Mouse (Mus musculus): ENCODE measurements around the gene Rab26. TPM values are rescaled to one million over a fixed set of nuclear protein-coding genes. Genes with fewer than 3 reads are reported as not detected.

Gene Rab26
- polyA plus RNA-seq, 1 experiment from 2014 or later: 0.40 TPM

GRCm38 (mm10) chr17:24480201-24480826 lies 53.7 kb downstream of the Rab26 start:
- POLR2A ChIA-PET: no interaction called here
- no peaks in the 10 kb centered on the region for H3K27me3 ChIP-seq
- CTCF ChIA-PET: interaction anchor here (1.0 to 2.5 kb wide), 6 partner anchors 9 to 33 kb away, joined by 3 to 11 read pairs (median 8); no protein-coding TSS in a partner anchor
- no peak for DNase-seq (ENCODE audit: low read depth, low spot score)
- TF ChIP-seq CTCF (IDR thresholded peaks at IDR 0.05): no peak
- in situ Hi-C loops (cut with MboI; ENCODE audit: low pct_unique_long_range_greater_than_20kb): loop anchor here (5.0 kb wide), 1 partner anchor 47 kb away; the partner anchor contains the start of gene Traf7
- no peak for ATAC-seq

- no peak for TF ChIP-seq CTCF (IDR thresholded peaks at IDR 0.05)
- ChIA-PET CTCF (interaction anchor here (0.6 to 2.5 kb wide), 20 partner anchors 8 to 154 kb away, joined by 3 to 11 read pairs (median 4); no protein-coding TSS in a partner anchor), POLR2A (interaction anchor here (0.9 to 1.7 kb wide), 3 partner anchors 24 to 59 kb away, joined by 3 to 4 read pairs (median 3); partner anchors contain the start of gene Traf7)
- in situ Hi-C loops (cut with MboI; ENCODE audit: low pct_unique_long_range_greater_than_20kb): no loop called here
- ATAC-seq: no peak
- DNase-seq (ENCODE audit: low read depth, low spot score): no peak
- H3K27me3 ChIP-seq: no peaks in the 10 kb centered on the region
Measured at GRCm38 (mm10) chr17:24479431-24479830, 54.6 kb downstream of the Rab26 start.

GRCm38 (mm10) chr17:24478663-24479380 lies 55.2 kb downstream of the Rab26 start, which contains the start of gene Mlst8:
Mlst8 (minus strand) TSS chr17:24479078.
- no peak for TF ChIP-seq CTCF (IDR thresholded peaks at IDR 0.05)
- POLR2A ChIA-PET: interaction anchor here (0.9 to 1.7 kb wide), 3 partner anchors 23 to 59 kb away, joined by 3 to 4 read pairs (median 3); partner anchors contain the start of gene Traf7
- H3K27me3 ChIP-seq: no peaks in the 10 kb centered on the region
- in situ Hi-C loops (cut with MboI; ENCODE audit: low pct_unique_long_range_greater_than_20kb): no loop called here
- DNase-seq (ENCODE audit: low read depth, low spot score) (peak; percentile 82), ATAC-seq (peak; percentile 75)
- CTCF ChIA-PET: interaction anchor here (0.6 to 2.5 kb wide), 20 partner anchors 8 to 155 kb away, joined by 3 to 11 read pairs (median 4); partner anchors contain the start of genes E4f1 and Pgp

GRCm38 (mm10) chr17:24477985-24478600 lies 55.9 kb downstream of the Rab26 start:
- ATAC-seq (no peak), DNase-seq (ENCODE audit: low read depth, low spot score) (no peak)
- ChIA-PET POLR2A (interaction anchor here (1.7 kb wide), 1 partner anchor 50 kb away, joined by 4 read pairs; the partner anchor contains the start of gene Traf7), CTCF (interaction anchor here (0.9 to 2.5 kb wide), 9 partner anchors 8 to 152 kb away, joined by 3 to 10 read pairs (median 4); partner anchors contain the start of genes E4f1 and Pgp)
- TF ChIP-seq CTCF (IDR thresholded peaks at IDR 0.05): no peak
- in situ Hi-C loops (cut with MboI; ENCODE audit: low pct_unique_long_range_greater_than_20kb): no loop called here
- H3K27me3 ChIP-seq: no peaks in the 10 kb centered on the region

Other genes with a start within 250 kb of the Rab26 start
- gene Abca17, start 183.1 kb downstream of the Rab26 start, polyA plus RNA-seq (2021): 0.08 TPM
- gene Abca3, start 182.3 kb downstream of the Rab26 start, polyA plus RNA-seq (2021): 53.4 TPM
- 98.5 TPM for gene Rnps1, start 119.6 kb downstream of the Rab26 start, polyA plus RNA-seq (2021)
- gene Eci1, start 107.6 kb downstream of the Rab26 start, polyA plus RNA-seq (2021): 106 TPM
- gene Dnase1l2, start 91.1 kb downstream of the Rab26 start, polyA plus RNA-seq (2021): 3.5 TPM
- 36.9 TPM for gene E4f1, start 63.9 kb downstream of the Rab26 start, polyA plus RNA-seq (2021)
- gene Pgp, start 63.8 kb downstream of the Rab26 start, polyA plus RNA-seq (2021): 41.3 TPM
- 0.06 TPM for gene Bricd5, start 60.3 kb downstream of the Rab26 start, polyA plus RNA-seq (2021)
- gene Mlst8, start 55.1 kb downstream of the Rab26 start, polyA plus RNA-seq (2021): 23.1 TPM
- 1.0 TPM for gene Caskin1, start 45.6 kb downstream of the Rab26 start, polyA plus RNA-seq (2021)
- gene Traf7, start 6.3 kb downstream of the Rab26 start, polyA plus RNA-seq (2021): 154 TPM
- gene Pkd1, start 15.6 kb upstream of the Rab26 start, polyA plus RNA-seq (2021): 41.0 TPM
- gene Tsc2, start 98.4 kb upstream of the Rab26 start, polyA plus RNA-seq (2021): 93.5 TPM
- 33.4 TPM for gene Nthl1, start 98.5 kb upstream of the Rab26 start, polyA plus RNA-seq (2021)
- 32.3 TPM for gene Slc9a3r2, start 116.1 kb upstream of the Rab26 start, polyA plus RNA-seq (2021)
- gene Npw, start 124.2 kb upstream of the Rab26 start, polyA plus RNA-seq (2021): not detected
- 48.0 TPM for gene Zfp598, start 135.5 kb upstream of the Rab26 start, polyA plus RNA-seq (2021)
- gene Syngr3, start 155.7 kb upstream of the Rab26 start, polyA plus RNA-seq (2021): 2.7 TPM
- gene Gfer, start 161.9 kb upstream of the Rab26 start, polyA plus RNA-seq (2021): 47.6 TPM
- gene Noxo1, start 162.0 kb upstream of the Rab26 start, polyA plus RNA-seq (2021): 2.4 TPM
- 66.1 TPM for gene Tbl3, start 173.4 kb upstream of the Rab26 start, polyA plus RNA-seq (2021)
- 0.08 TPM for gene Rnf151, start 183.9 kb upstream of the Rab26 start, polyA plus RNA-seq (2021)
- gene Rps2, start 183.9 kb upstream of the Rab26 start, polyA plus RNA-seq (2021): 1,141 TPM
- 362 TPM for gene Ndufb10, start 190.3 kb upstream of the Rab26 start, polyA plus RNA-seq (2021)
- 0.15 TPM for gene Rpl3l, start 193.6 kb upstream of the Rab26 start, polyA plus RNA-seq (2021)
- gene Msrb1, start 202.4 kb upstream of the Rab26 start, polyA plus RNA-seq (2021): 100 TPM
- 2.9 TPM for gene Hs3st6, start 218.8 kb upstream of the Rab26 start, polyA plus RNA-seq (2021)